Mouse (Mus musculus) liver, postnatal 0 days (tissue): ENCODE measurements around the gene Clec4d.

ENCODE experiments used
- CTCF ChIP-seq: sonication (generic); IDR thresholded peaks from 2 replicates; pipeline ENCODE4 v1.5.1; 2016; ENCODE audit warnings: antibody characterized with exemption, low read depth
- EP300 ChIP-seq: IDR thresholded peaks from 2 replicates; pipeline ENCODE4 v1.6.1; 2016; ENCODE audit warnings: antibody characterized with exemption, low read depth, mild to moderate bottlenecking

DNA sequence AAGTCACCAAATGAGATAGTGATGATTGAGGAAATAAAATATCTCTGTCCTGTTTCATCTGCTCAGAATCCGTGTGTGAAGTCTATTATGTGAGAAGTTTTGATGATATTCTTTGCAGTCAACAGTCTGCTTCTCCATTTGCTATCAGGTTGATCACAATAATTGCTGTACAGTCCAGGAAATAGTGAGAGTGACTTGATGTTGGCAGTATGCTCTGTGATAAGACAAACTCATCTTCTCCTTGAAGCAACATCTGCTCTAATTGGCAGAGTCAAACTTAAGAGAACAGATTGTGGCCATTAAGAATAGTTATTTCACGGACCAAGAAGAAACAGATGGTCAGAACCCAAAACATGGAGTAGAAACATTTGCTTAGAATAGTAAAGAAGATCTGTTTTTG, 30.8 kb upstream of the Clec4d start:
- no peak for TF ChIP-seq CTCF
- no peak for TF ChIP-seq EP300
